ENCODE assay signal across 18 mouse cellular contexts in genomic region chr2:68241640-68242039, GRCm38 (mm10).
"Had no signal": no experiment of that assay in that cellular context is flagged by ENCODE, and none has a peak within 500 bp of the region (broad histone marks: within the 10 kb centered on the region; RNA-seq: fewer than 3 reads in every experiment).

No protein-coding gene starts in this region.

- H3K4me1 ChIP-seq: lung, embryonic 15.5 days; megakaryocyte, embryonic 14.5 days; neural tube, embryonic 12.5 days had no signal

- DNase-seq: kidney, adult 18-20 months; kidney, adult 9 months; kidney, postnatal 14 days; kidney, postnatal 4 days; left cerebral cortex, postnatal 4 days; liver, postnatal 0 days; thymus, adult 2 months; thymus, postnatal 14 days; thymus, postnatal 4 days had no signal

- H3K4me3 ChIP-seq: limb, embryonic 12.5 days; limb, embryonic 15.5 days; lung, embryonic 15.5 days; megakaryocyte, embryonic 14.5 days; midbrain, embryonic 10.5 days; midbrain, embryonic 13.5 days; neural tube, embryonic 12.5 days had no signal

- ATAC-seq: inflammation-experienced regulatory T-cells, adult 6 months; intestine, embryonic 16.5 days; liver, postnatal 0 days; midbrain, embryonic 13.5 days had no signal
